Mouse (Mus musculus) forebrain, embryonic 14.5 days (tissue): Measurements from ENCODE around the gene Ahnak. TPM values are rescaled to one million over a fixed set of nuclear protein-coding genes. Genes with fewer than 3 reads are reported as not detected.
"Not testable (repeated sequence)": the region's sequence is repeated elsewhere in the genome, so short reads cannot be mapped to it uniquely, and the experiment has no call there.

ENCODE experiments used
- ATAC-seq: fragments of 200-750 bp; cut with Nextera tagmentation; 2 replicates; pipeline ENCODE4 v1.8.0; 2017; ENCODE audit warnings: mild to moderate bottlenecking, moderate library complexity
- DNase-seq: peaks from one replicate; pipeline ENCODE4 v3.0.0-alpha.2; 2015; ENCODE audit warnings: low spot score
- H3K27ac ChIP-seq: fragments of 300-500 bp; sonication (generic); 2 replicates; pipeline ENCODE4 v1.5.1; 2014; ENCODE audit warnings: low read depth, mild to moderate bottlenecking, control low read depth, low read length, moderate library complexity
- H3K27me3 ChIP-seq: fragments of 300-500 bp; sonication (generic); replicated peaks from 2 replicates; pipeline ENCODE4 v1.6.1; 2014; ENCODE audit warnings: low read length, control low read depth, mixed read lengths; ENCODE audit not compliant: control insufficient read depth, insufficient read depth
- H3K36me3 ChIP-seq: fragments of 300-500 bp; sonication (generic); 2 replicates; pipeline ENCODE4 v1.6.1; 2014; ENCODE audit warnings: low read length, control low read depth; ENCODE audit not compliant: control insufficient read depth, insufficient read depth
- H3K4me1 ChIP-seq: fragments of 300-500 bp; sonication (generic); 2 replicates; pipeline ENCODE4 v1.6.1; 2014; ENCODE audit warnings: antibody characterized with exemption, low read length, control low read depth; ENCODE audit not compliant: control insufficient read depth, insufficient read depth
- H3K4me2 ChIP-seq: fragments of 300-500 bp; sonication (generic); 2 replicates; pipeline ENCODE4 v1.6.1; 2014; ENCODE audit warnings: mild to moderate bottlenecking, control low read depth, low read length
- H3K4me3 ChIP-seq: fragments of 300-500 bp; sonication (generic); 2 replicates; pipeline ENCODE4 v1.5.1; 2014; ENCODE audit warnings: low read depth, low read length, control low read depth
- H3K9ac ChIP-seq: fragments of 300-500 bp; sonication (generic); 2 replicates; pipeline ENCODE4 v1.6.1; 2014; ENCODE audit warnings: mild to moderate bottlenecking, low read length, control low read depth, moderate library complexity
- H3K9me3 ChIP-seq: fragments of 300-500 bp; sonication (generic); replicated peaks from 2 replicates; pipeline ENCODE4 v1.6.1; 2016; ENCODE audit warnings: low read length, control low read depth, mixed read lengths; ENCODE audit not compliant: control insufficient read depth
- WGBS: fragments of 180-500 bp; shearing (Covaris S2); extraction: QIAGEN DNeasy Blood & Tissue Kit; methylation state at CpG from one replicate; pipeline ENCODE4 v1.1.7; 2014; 5-methylcytosine and 5-hydroxymethylcytosine counted together
- polyA plus RNA-seq: library from polyadenylated mRNA; unstranded; fragments of >200 nt; fragmentation: Nextera tagmentation; extraction: Ambion mirVana; gene quantifications from 2 replicates; pipeline ENCODE4 v1.2.1, GENCODE M21; 2014

The Ahnak gene
- polyA plus RNA-seq, 1 experiment from 2014 or later, result 2.6 TPM

GRCm38 (mm10) chr19:9050294-9051229 lies 61.5 kb downstream of the Ahnak start:
- no peak for ATAC-seq
- no peak for DNase-seq
- Histone ChIP-seq H3K4me2 (no peak overlapping the region), H3K9me3 (no peaks in the 10 kb centered on the region), H3K4me3 (no peak overlapping the region), H3K27ac (no peak overlapping the region), H3K27me3 (no peaks in the 10 kb centered on the region), H3K4me1 (no peaks in the 10 kb centered on the region), H3K36me3 (no peaks in the 10 kb centered on the region), H3K9ac (no peak overlapping the region)
- WGBS, result 83% methylated on average over 9 of the region's 9 CpGs

DNA sequence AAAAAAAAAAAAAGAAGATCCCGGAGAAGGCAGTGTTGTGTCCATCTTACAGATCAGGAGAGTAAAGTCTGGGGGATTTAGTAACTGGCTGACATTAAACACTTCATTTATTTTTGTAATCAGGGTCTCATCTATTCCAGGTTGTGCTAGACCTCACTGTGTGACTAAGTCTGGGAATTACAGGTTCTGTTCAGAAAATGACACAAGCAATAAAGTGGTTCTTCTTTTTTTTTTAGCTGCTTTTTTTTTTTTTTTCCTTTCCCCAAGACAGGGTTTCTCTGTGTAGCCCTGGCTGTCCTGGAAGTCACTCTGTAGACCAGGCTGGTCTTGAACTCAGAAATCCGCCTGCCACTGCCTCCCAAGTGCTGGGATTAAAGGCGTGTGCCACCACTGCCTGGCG lies 62.9 kb downstream of the Ahnak start:
- 87% methylated on average over 4 of the region's 4 CpGs for WGBS
- not testable (repeated sequence) for ATAC-seq

DNA sequence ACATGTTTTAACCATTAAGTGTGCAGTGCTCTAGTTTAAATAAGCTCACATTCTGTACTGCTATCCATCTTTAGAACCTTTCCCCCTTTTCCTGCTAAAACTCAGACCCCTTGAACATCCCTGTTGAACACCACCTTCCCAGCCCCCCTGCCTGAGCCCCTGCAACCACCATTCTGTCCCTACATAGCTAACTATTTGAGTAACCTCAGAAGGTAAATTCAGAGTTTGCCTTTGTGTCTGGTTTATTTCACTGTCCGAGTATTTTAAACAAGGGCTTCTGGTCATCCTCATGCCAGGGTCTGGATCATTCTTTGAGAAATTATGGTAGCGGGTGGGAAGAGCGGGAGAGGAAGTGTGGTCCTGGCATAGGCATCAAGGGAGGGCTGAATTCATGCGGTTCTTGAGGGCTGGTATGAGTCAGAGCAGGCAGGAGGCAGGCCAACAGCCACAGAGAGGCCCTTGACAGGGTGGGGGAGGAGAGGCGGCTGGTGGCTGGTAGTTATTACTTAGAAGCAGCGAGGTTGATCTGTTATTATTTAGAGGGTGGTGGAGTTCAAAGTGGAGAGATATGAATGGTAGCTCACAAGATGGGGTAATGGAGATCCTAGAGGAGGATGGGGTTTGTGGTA lies 63.8 kb downstream of the Ahnak start:
- H3K27ac ChIP-seq, result no peak overlapping the region
- ATAC-seq (no peak), DNase-seq (no peak)
- no peak overlapping the region for H3K4me3 ChIP-seq
- H3K4me1 ChIP-seq, result no peaks in the 10 kb centered on the region
- no peaks in the 10 kb centered on the region for H3K36me3 ChIP-seq
- H3K9me3 ChIP-seq, result no peaks in the 10 kb centered on the region
- H3K4me2 ChIP-seq, result no peak overlapping the region
- WGBS, result 73% methylated on average over 6 of the region's 6 CpGs
- H3K9ac ChIP-seq, result no peak overlapping the region
- H3K27me3 ChIP-seq, result no peaks in the 10 kb centered on the region

More for the DNA sequence above, 62.9 kb downstream of the Ahnak start:
- not testable (repeated sequence) for DNase-seq, H3K9me3 ChIP-seq, H3K9ac ChIP-seq, H3K4me3 ChIP-seq, H3K27ac ChIP-seq, H3K4me2 ChIP-seq, H3K27me3 ChIP-seq, H3K36me3 ChIP-seq, H3K4me1 ChIP-seq

- no peaks in the 10 kb centered on the region for H3K9me3 ChIP-seq
- DNase-seq, result peak; percentile 35
- ATAC-seq, result no peak
- no peak overlapping the region for H3K4me3 ChIP-seq
- WGBS, result 22% methylated on average over 2 of the region's 2 CpGs
- H3K4me1 ChIP-seq, result no peaks in the 10 kb centered on the region
- no peaks in the 10 kb centered on the region for H3K36me3 ChIP-seq
- no peak overlapping the region for H3K9ac ChIP-seq
- H3K4me2 ChIP-seq, result no peak overlapping the region
- H3K27ac ChIP-seq, result no peak overlapping the region
- no peaks in the 10 kb centered on the region for H3K27me3 ChIP-seq
These were observed 66.1 kb downstream of the Ahnak start for GRCm38 (mm10) chr19:9055153-9055552.

GRCm38 (mm10) chr19:9055703-9056355 lies 66.7 kb downstream of the Ahnak start:
- Histone ChIP-seq H3K4me3 (no peak overlapping the region), H3K27ac (no peak overlapping the region), H3K36me3 (no peaks in the 10 kb centered on the region), H3K4me2 (no peak overlapping the region), H3K27me3 (no peaks in the 10 kb centered on the region), H3K9ac (no peak overlapping the region), H3K4me1 (no peaks in the 10 kb centered on the region), H3K9me3 (no peaks in the 10 kb centered on the region)
- ATAC-seq (no peak), DNase-seq (no peak)
- 93% methylated on average over 4 of the region's 4 CpGs for WGBS

DNA sequence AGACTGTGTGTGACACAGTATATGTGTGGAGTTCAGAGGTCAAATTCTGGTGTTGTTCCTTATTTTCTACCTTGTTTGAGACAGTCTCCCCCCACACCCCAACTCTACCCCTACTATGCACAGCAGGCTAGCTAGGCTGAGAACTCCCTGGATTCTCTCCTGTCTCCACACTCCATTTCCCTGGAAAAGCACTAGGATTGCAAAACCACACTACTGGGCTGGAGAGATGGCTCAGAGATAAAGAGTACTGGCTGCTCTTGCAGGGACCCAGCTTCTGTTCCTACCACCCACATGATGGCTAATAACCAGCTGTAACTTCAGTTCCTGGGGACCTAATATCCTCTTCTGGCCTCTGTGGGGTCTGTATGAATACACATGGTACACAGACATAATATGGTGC lies 68.6 kb downstream of the Ahnak start:
- H3K9ac ChIP-seq, result no peak overlapping the region

GRCm38 (mm10) chr19:9058331-9058884 lies 69.3 kb downstream of the Ahnak start:
- no peak overlapping the region for H3K4me2 ChIP-seq
- DNase-seq (no peak), ATAC-seq (no peak)
- no peaks in the 10 kb centered on the region for H3K36me3 ChIP-seq
- H3K9ac ChIP-seq, result no peak overlapping the region
- WGBS, result 80% methylated on average over 1 of the region's 1 CpGs
- no peak overlapping the region for H3K4me3 ChIP-seq
- H3K27ac ChIP-seq, result no peak overlapping the region
- H3K4me1 ChIP-seq, result no peaks in the 10 kb centered on the region
- H3K27me3 ChIP-seq, result no peaks in the 10 kb centered on the region
- H3K9me3 ChIP-seq, result no peaks in the 10 kb centered on the region

More for the DNA sequence above, 68.6 kb downstream of the Ahnak start:
- Histone ChIP-seq H3K4me3 (no peak overlapping the region), H3K27me3 (no peaks in the 10 kb centered on the region), H3K4me1 (no peaks in the 10 kb centered on the region), H3K27ac (no peak overlapping the region), H3K36me3 (no peaks in the 10 kb centered on the region), H3K4me2 (no peak overlapping the region), H3K9me3 (no peaks in the 10 kb centered on the region)
- no peak for ATAC-seq
- no peak for DNase-seq

DNA sequence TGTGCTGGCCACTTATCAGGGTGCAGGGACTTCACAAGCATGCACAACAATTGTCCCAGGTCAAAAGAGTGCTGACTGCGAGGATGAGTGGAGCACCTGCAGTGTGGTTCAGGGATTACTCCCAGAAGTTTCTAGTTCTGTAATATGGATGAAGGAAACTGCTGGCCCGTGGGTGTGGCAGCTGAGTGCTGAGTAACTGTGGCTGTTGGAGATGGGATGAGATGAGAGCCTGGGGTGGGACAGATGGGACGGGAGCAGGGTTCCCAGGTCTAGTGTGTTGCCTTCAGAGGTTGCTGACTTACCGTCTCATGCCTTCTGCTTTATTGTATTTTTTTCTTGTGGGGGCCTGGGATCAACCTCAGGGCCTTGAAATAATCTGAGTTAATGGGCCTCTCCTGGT lies 69.9 kb downstream of the Ahnak start:
- no peaks in the 10 kb centered on the region for H3K27me3 ChIP-seq
- H3K4me3 ChIP-seq, result no peak overlapping the region
- DNase-seq (no peak), ATAC-seq (no peak)
- no peak overlapping the region for H3K9ac ChIP-seq
- no peaks in the 10 kb centered on the region for H3K36me3 ChIP-seq
- 82% methylated on average over 4 of the region's 4 CpGs for WGBS
- no peak overlapping the region for H3K27ac ChIP-seq
- H3K9me3 ChIP-seq, result no peaks in the 10 kb centered on the region
- no peaks in the 10 kb centered on the region for H3K4me1 ChIP-seq
- no peak overlapping the region for H3K4me2 ChIP-seq
